Mouse (Mus musculus) right cerebral cortex, adult 18-20 months (tissue): Measurements from ENCODE around the gene Zswim5.

Experiments used
- DNase-seq: peaks from one replicate; pipeline ENCODE4 v3.0.0; 2022; ENCODE audit warnings: mixed read lengths

The Zswim5 gene

DNA sequence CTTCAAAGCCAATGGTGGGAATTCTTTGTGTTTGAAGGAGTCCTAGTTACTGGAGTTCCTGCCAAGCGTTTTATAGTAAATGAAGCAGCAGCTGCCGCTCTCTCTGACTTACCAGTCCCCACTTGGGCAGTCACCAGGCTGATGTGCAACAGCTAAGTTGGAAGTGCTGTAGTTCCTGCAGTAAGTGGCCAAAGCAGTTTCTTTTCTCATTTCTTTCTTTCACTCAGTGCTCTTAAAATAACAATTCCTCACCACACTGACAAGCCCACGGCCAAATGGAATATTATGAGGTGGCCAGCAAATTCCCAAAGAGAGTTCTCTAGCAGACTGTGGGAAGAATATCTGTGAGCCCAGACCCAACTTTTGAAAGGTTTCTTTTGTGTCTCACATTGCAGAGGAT, 129.9 kb downstream of the Zswim5 start:
- DNase-seq, result no peak

- no peak for DNase-seq
These were observed 133.1 kb downstream of the Zswim5 start for GRCm38 (mm10) chr4:117010231-117010630.

GRCm38 (mm10) chr4:117013596-117013995, 136.4 kb downstream of the Zswim5 start:
- DNase-seq, result no peak

- no peak for DNase-seq
These were observed 137.8 kb downstream of the Zswim5 start for GRCm38 (mm10) chr4:117014901-117015415.

GRCm38 (mm10) chr4:117017738-117018137, 140.6 kb downstream of the Zswim5 start:
- DNase-seq, result no peak

DNA sequence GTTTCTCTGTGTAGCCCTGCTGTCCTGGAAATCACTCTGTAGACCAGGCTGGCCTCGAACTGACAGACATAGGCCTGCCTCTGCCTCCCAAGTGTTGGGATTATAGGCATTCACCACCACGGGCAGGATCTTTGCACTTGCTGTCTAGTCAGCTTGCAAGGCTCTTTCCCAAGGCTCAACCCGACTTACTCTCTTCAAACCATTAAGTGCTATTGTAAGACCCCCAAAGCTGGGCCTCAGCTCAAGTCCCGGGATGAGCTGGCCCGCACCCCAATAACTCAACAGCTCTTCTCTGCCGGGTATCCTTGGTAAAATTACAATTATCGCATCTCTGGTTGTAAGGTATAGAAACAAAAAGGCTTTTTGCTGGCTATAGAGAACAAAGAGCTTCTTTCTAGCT, 141.2 kb downstream of the Zswim5 start:
- no peak for DNase-seq

DNA sequence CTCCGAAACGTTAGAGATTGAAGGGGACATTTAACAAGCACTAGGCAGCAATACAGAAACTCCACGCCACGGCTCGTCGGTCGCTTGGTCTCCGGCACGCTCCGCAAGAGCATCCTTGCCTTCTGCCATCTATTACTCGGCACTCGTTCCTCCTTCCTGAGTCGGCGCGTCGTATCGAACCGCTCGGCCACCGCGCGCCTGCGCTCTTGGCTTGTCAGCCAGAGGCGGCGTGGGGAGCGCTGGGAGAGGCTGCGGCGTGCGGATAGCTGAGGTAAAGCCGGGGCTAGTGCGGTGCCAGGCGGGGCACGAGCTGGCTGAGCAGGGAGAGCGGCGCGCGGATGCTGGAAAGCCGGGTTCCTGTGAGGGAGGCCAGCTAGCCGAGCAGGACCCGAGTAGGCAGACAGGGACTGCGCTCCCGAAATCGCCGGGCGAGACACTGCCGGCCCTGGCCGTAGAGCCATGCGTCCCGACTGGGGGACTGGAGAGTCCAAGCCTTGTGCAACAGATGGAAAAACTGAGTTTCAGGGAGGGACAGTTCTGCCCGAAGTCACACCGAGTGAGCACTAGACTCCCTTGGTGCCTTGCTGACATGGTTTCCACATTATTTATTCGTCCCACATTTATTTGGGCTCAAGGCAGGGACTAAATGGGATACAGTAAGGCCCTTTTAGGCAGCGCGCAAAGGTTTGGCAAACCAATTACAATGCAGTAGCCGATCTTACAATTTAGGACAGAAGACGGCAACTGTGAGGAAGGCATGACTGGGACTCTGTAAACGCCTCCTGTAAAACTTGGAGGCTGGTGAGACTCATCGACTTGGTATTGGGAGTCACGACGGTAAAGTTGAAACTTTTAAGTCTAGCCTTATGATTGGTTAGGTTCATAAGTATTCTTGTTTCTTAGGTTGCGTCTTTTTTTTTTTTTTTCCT, 142.3 kb downstream of the Zswim5 start, which contains the start of gene Eif2b3:
Gene Eif2b3, plus strand, starts transcription at position 197 of the 929 bp plus-strand sequence.
- peak; percentile 94 for DNase-seq

DNA sequence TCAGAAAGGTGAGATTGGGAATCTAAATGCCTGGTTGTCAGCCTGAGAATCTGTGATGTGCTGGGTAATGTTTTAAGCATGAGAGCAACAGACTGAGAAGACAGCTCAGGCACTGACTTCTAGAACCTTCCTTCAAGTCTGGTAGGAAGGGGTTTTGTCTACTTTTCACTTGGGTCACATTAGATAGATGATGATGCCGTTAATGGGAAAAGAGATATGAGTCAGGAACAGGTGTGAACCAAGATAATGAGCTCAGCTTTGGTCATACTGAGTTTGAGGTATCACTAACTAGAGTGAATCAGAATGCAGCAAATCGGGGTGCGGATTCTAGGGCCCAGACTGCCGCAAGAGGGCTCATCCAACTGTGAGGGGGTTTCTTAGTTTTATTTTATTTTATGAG, 146.3 kb downstream of the Zswim5 start:
- DNase-seq, result no peak

DNA sequence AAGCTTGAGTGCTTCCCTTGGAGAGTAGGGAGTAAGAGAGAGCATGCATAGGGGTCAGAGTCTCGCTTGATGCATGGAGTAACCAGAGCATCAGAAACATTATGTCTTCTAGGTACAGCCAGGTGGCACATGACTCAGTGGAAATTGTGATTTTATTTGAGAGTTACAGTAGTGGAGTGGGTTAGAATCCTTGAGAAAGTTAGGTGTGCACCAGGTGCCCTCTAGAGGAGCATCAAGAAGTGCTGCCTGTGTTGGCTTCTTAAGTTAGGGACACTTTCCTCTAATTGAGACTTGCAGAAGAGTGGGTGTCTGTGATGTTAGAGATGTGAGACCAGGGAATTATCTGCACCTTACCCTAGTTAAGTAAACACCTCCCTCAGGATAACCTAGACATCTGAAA, 153.9 kb downstream of the Zswim5 start:
- no peak for DNase-seq
